Mouse (Mus musculus): ENCODE measurements around the gene Nt5c. TPM values are rescaled to one million over a fixed set of nuclear protein-coding genes. Genes with fewer than 3 reads are reported as not detected.
"Not testable (repeated sequence)": the region's sequence is repeated elsewhere in the genome, so short reads cannot be mapped to it uniquely, and the experiment has no call there.

Gene Nt5c
- polyA plus RNA-seq, 1 experiment from 2014 or later = 67.4 TPM

DNA sequence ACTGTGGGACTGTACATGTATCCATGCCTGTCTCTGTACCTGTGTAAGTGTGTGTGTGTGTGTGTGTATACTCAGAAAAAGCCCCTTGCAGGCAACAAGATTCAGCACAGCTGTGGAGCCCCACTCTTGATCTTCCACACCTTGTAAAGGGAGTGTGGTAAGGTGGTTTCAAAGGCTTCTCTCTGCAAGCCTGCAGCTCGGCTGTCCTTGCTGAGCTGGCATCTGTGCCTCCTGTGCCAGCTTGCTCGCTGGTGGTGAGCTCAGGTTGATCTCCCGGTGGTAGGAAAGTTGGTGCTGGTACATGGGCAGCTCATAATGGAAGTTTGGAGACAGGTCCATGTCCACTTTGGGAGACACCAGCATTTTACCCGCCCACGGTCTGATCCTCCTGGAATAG lies 29.8 kb downstream of the Nt5c start:
- Histone ChIP-seq H3K4me3 (ENCODE audit: low read depth, low read length) (no peak overlapping the region), H3K9me3 (replicated peaks; ENCODE audit: control insufficient read depth, low read length) (no peaks in the 10 kb centered on the region), H3K27me3 (ENCODE audit: control insufficient read depth, insufficient read depth, low read length) (no peaks in the 10 kb centered on the region), H3K4me2 (ENCODE audit: low read depth, low read length) (no peak overlapping the region), H3K9ac (replicated peaks; ENCODE audit: low read length) (no peak overlapping the region), H3K27ac (replicated peaks; ENCODE audit: low read depth, low read length) (no peak overlapping the region), H3K4me1 (ENCODE audit: control insufficient read depth, insufficient read depth, low read length) (no peaks in the 10 kb centered on the region), H3K36me3 (replicated peaks; ENCODE audit: control insufficient read depth, insufficient read depth, low read depth, low read length) (no peaks in the 10 kb centered on the region)
- WGBS = 69% methylated on average over 5 of the region's 5 CpGs
- ATAC-seq (replicated peaks; ENCODE audit: insufficient number of reproducible peaks, low FRiP score, low TSS enrichment, low read depth) = no peak
- DNase-seq (ENCODE audit: low spot score) = no peak

GRCm38 (mm10) chr11:115460976-115461375 lies 30.7 kb downstream of the Nt5c start:
- Histone ChIP-seq H3K36me3 (replicated peaks; ENCODE audit: control insufficient read depth, insufficient read depth, low read depth, low read length) (no peaks in the 10 kb centered on the region), H3K4me2 (ENCODE audit: low read depth, low read length) (no peak overlapping the region), H3K4me1 (ENCODE audit: control insufficient read depth, insufficient read depth, low read length) (no peaks in the 10 kb centered on the region), H3K9ac (replicated peaks; ENCODE audit: low read length) (no peak overlapping the region), H3K9me3 (replicated peaks; ENCODE audit: control insufficient read depth, low read length) (no peaks in the 10 kb centered on the region), H3K4me3 (ENCODE audit: low read depth, low read length) (no peak overlapping the region), H3K27ac (replicated peaks; ENCODE audit: low read depth, low read length) (no peak overlapping the region), H3K27me3 (ENCODE audit: control insufficient read depth, insufficient read depth, low read length) (no peaks in the 10 kb centered on the region)
- ATAC-seq (replicated peaks; ENCODE audit: insufficient number of reproducible peaks, low FRiP score, low TSS enrichment, low read depth) (no peak), DNase-seq (ENCODE audit: low spot score) (no peak)
- 17% methylated on average over 8 of the region's 8 CpGs for WGBS

GRCm38 (mm10) chr11:115457405-115457804 lies 34.3 kb downstream of the Nt5c start:
- Histone ChIP-seq H3K27me3 (ENCODE audit: control insufficient read depth, insufficient read depth, low read length) (no peaks in the 10 kb centered on the region), H3K4me3 (ENCODE audit: low read depth, low read length) (no peak overlapping the region), H3K9me3 (replicated peaks; ENCODE audit: control insufficient read depth, low read length) (no peaks in the 10 kb centered on the region), H3K36me3 (replicated peaks; ENCODE audit: control insufficient read depth, insufficient read depth, low read depth, low read length) (no peaks in the 10 kb centered on the region), H3K9ac (replicated peaks; ENCODE audit: low read length) (no peak overlapping the region), H3K4me1 (ENCODE audit: control insufficient read depth, insufficient read depth, low read length) (no peaks in the 10 kb centered on the region), H3K27ac (replicated peaks; ENCODE audit: low read depth, low read length) (no peak overlapping the region), H3K4me2 (ENCODE audit: low read depth, low read length) (no peak overlapping the region)
- no peak for DNase-seq (ENCODE audit: low spot score)
- no peak for ATAC-seq (replicated peaks; ENCODE audit: insufficient number of reproducible peaks, low FRiP score, low TSS enrichment, low read depth)
- 28% methylated on average over 6 of the region's 6 CpGs for WGBS

DNA sequence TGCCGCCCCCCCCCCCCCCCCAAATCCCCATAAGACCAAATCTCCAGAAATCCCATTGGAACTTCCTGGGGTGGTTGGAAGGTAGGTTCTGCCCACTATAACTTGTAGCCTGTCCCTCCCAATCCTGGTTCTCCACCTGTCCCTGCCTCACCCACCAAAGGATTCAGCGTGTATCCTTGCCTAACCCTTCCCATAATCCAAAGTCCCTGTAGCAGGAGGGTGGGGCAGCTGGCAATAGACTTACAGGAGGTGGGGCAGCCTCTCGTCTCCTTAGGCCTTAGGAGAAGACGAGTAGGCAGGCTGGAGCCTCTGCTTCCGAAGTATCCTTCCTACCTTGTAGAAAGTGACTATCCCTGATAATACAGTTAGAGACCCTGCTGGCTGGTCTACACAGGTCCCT lies 35.5 kb downstream of the Nt5c start:
- Histone ChIP-seq H3K4me2 (ENCODE audit: low read depth, low read length) (no peak overlapping the region), H3K9me3 (replicated peaks; ENCODE audit: control insufficient read depth, low read length) (no peaks in the 10 kb centered on the region), H3K27me3 (ENCODE audit: control insufficient read depth, insufficient read depth, low read length) (no peaks in the 10 kb centered on the region), H3K4me3 (ENCODE audit: low read depth, low read length) (no peak overlapping the region), H3K9ac (replicated peaks; ENCODE audit: low read length) (no peak overlapping the region), H3K36me3 (replicated peaks; ENCODE audit: control insufficient read depth, insufficient read depth, low read depth, low read length) (no peaks in the 10 kb centered on the region), H3K4me1 (ENCODE audit: control insufficient read depth, insufficient read depth, low read length) (no peaks in the 10 kb centered on the region), H3K27ac (replicated peaks; ENCODE audit: low read depth, low read length) (no peak overlapping the region)
- no peak for DNase-seq (ENCODE audit: low spot score)
- 89% methylated on average over 5 of the region's 5 CpGs for WGBS
- no peak for ATAC-seq (replicated peaks; ENCODE audit: insufficient number of reproducible peaks, low FRiP score, low TSS enrichment, low read depth)

- H3K9ac ChIP-seq (replicated peaks; ENCODE audit: low read length) = no peak overlapping the region
- H3K4me2 ChIP-seq (ENCODE audit: low read depth, low read length) = no peak overlapping the region
- H3K27ac ChIP-seq (replicated peaks; ENCODE audit: low read depth, low read length) = no peak overlapping the region
- no peaks in the 10 kb centered on the region for H3K27me3 ChIP-seq (ENCODE audit: control insufficient read depth, insufficient read depth, low read length)
- ATAC-seq (replicated peaks; ENCODE audit: insufficient number of reproducible peaks, low FRiP score, low TSS enrichment, low read depth) (no peak), DNase-seq (ENCODE audit: low spot score) (no peak)
- WGBS = 88% methylated on average over 15 of the region's 15 CpGs
- no peaks in the 10 kb centered on the region for H3K9me3 ChIP-seq (replicated peaks; ENCODE audit: control insufficient read depth, low read length)
- H3K4me3 ChIP-seq (ENCODE audit: low read depth, low read length) = no peak overlapping the region
- H3K4me1 ChIP-seq (ENCODE audit: control insufficient read depth, insufficient read depth, low read length) = no peaks in the 10 kb centered on the region
- no peaks in the 10 kb centered on the region for H3K36me3 ChIP-seq (replicated peaks; ENCODE audit: control insufficient read depth, insufficient read depth, low read depth, low read length)
Observed at GRCm38 (mm10) chr11:115455619-115456018, 36.0 kb downstream of the Nt5c start.

DNA sequence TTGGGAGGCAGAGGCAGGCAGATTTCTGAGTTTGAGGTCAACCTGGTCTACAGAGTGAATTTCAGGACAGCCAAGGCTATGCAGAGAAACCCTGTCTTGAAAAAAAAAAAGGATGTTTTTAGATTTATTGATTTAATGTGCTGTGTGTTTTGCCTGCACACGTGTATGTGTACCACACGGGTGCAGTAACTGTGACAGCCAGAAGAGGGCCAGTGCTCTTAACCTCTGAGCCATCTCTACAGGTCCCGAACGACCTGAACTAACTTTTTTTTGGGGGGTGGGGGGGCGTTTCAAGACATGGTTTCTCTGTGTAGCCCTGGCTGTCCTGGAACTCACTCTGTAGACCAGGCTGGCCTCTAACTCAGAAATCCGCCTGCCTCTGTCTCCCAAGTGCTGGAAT lies 36.8 kb downstream of the Nt5c start:
- DNase-seq (ENCODE audit: low spot score); H3K36me3 ChIP-seq (replicated peaks; ENCODE audit: control insufficient read depth, insufficient read depth, low read depth, low read length); H3K9me3 ChIP-seq (replicated peaks; ENCODE audit: control insufficient read depth, low read length); H3K4me1 ChIP-seq (ENCODE audit: control insufficient read depth, insufficient read depth, low read length); ATAC-seq (replicated peaks; ENCODE audit: insufficient number of reproducible peaks, low FRiP score, low TSS enrichment, low read depth); H3K4me3 ChIP-seq (ENCODE audit: low read depth, low read length); H3K27me3 ChIP-seq (ENCODE audit: control insufficient read depth, insufficient read depth, low read length); H3K4me2 ChIP-seq (ENCODE audit: low read depth, low read length); H3K27ac ChIP-seq (replicated peaks; ENCODE audit: low read depth, low read length); H3K9ac ChIP-seq (replicated peaks; ENCODE audit: low read length): not testable (repeated sequence)
- 83% methylated on average over 6 of the region's 6 CpGs for WGBS

- H3K4me1 ChIP-seq (ENCODE audit: control insufficient read depth, insufficient read depth, low read length) = no peaks in the 10 kb centered on the region
- H3K4me2 ChIP-seq (ENCODE audit: low read depth, low read length) = no peak overlapping the region
- no peaks in the 10 kb centered on the region for H3K36me3 ChIP-seq (replicated peaks; ENCODE audit: control insufficient read depth, insufficient read depth, low read depth, low read length)
- DNase-seq (ENCODE audit: low spot score) = no peak
- no peak overlapping the region for H3K9ac ChIP-seq (replicated peaks; ENCODE audit: low read length)
- no peak overlapping the region for H3K27ac ChIP-seq (replicated peaks; ENCODE audit: low read depth, low read length)
- no peaks in the 10 kb centered on the region for H3K27me3 ChIP-seq (ENCODE audit: control insufficient read depth, insufficient read depth, low read length)
- no peak for ATAC-seq (replicated peaks; ENCODE audit: insufficient number of reproducible peaks, low FRiP score, low TSS enrichment, low read depth)
- 65% methylated on average over 4 of the region's 4 CpGs for WGBS
- H3K4me3 ChIP-seq (ENCODE audit: low read depth, low read length) = no peak overlapping the region
- no peaks in the 10 kb centered on the region for H3K9me3 ChIP-seq (replicated peaks; ENCODE audit: control insufficient read depth, low read length)
Observed at GRCm38 (mm10) chr11:115453306-115453705, 38.4 kb downstream of the Nt5c start.

DNA sequence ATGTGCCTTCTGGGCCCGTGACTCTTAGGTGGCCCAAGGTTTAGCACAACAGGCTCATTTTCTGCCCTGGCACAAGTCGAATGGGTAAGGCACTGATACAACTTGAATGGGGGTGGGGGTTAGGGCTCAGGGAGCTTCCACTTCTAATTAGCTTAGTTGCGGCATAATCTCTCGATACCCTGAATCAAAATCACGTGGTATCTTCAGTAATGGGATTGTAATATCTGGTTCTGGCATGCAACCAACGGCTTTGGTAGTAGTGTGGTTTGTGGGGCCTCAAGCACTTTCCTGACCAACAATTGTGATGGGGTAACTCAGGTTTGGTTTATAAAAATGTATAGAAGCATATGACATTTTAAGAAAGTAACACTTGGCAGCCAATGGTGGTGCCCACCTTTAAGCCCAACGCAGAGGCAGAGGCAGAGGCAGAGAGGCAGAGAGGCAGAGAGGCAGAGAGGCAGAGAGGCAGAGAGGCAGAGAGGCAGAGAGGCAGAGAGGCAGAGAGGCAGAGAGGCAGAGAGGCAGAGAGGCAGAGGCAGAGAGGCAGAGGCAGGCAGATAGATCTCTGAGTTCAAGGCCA lies 39.3 kb downstream of the Nt5c start:
- Histone ChIP-seq H3K27me3 (ENCODE audit: control insufficient read depth, insufficient read depth, low read length) (no peaks in the 10 kb centered on the region), H3K4me3 (ENCODE audit: low read depth, low read length) (no peak overlapping the region), H3K27ac (replicated peaks; ENCODE audit: low read depth, low read length) (no peak overlapping the region), H3K9ac (replicated peaks; ENCODE audit: low read length) (no peak overlapping the region), H3K36me3 (replicated peaks; ENCODE audit: control insufficient read depth, insufficient read depth, low read depth, low read length) (no peaks in the 10 kb centered on the region), H3K9me3 (replicated peaks; ENCODE audit: control insufficient read depth, low read length) (no peaks in the 10 kb centered on the region), H3K4me1 (ENCODE audit: control insufficient read depth, insufficient read depth, low read length) (no peaks in the 10 kb centered on the region), H3K4me2 (ENCODE audit: low read depth, low read length) (no peak overlapping the region)
- DNase-seq (ENCODE audit: low spot score) (no peak), ATAC-seq (replicated peaks; ENCODE audit: insufficient number of reproducible peaks, low FRiP score, low TSS enrichment, low read depth) (no peak)
- WGBS = 83% methylated on average over 7 of the region's 7 CpGs

All from embryonic facial prominence, embryonic 11.5 days (tissue).